Mouse (Mus musculus) heart, embryonic 16.5 days (tissue): ENCODE data around the gene Rhou. TPM values are rescaled to one million over a fixed set of nuclear protein-coding genes. Genes with fewer than 3 reads are reported as not detected.

Source experiments
- ATAC-seq: fragments of 200-750 bp; cut with Nextera tagmentation; replicated peaks from 2 replicates; pipeline ENCODE4 v1.8.0; 2017; ENCODE audit warnings: moderate number of reproducible peaks; ENCODE audit not compliant: insufficient read depth, low FRiP score; ENCODE audit errors: extremely low read depth
- H3K27ac ChIP-seq: fragments of 300-500 bp; sonication (generic); 2 replicates; pipeline ENCODE4 v1.5.1; 2014; ENCODE audit warnings: mild to moderate bottlenecking, low read length, control low read depth, moderate library complexity
- H3K27me3 ChIP-seq: fragments of 300-500 bp; sonication (generic); 2 replicates; pipeline ENCODE4 v1.6.1; 2014; ENCODE audit warnings: low read length, mixed read lengths; ENCODE audit not compliant: control insufficient read depth, insufficient read depth
- H3K36me3 ChIP-seq: fragments of 300-500 bp; sonication (generic); 2 replicates; pipeline ENCODE4 v1.6.1; 2014; ENCODE audit not compliant: control insufficient read depth, insufficient read depth
- H3K4me1 ChIP-seq: fragments of 300-500 bp; sonication (generic); 2 replicates; pipeline ENCODE4 v1.6.1; 2014; ENCODE audit warnings: low read length, mixed read lengths; ENCODE audit not compliant: control insufficient read depth, insufficient read depth
- H3K4me2 ChIP-seq: fragments of 300-500 bp; sonication (generic); 2 replicates; pipeline ENCODE4 v1.6.1; 2014; ENCODE audit warnings: low read depth, mild to moderate bottlenecking, control low read depth, low read length
- H3K4me3 ChIP-seq: fragments of 300-500 bp; sonication (generic); 2 replicates; pipeline ENCODE4 v1.5.1; 2014; ENCODE audit warnings: mild to moderate bottlenecking, control low read depth, low read length
- H3K9ac ChIP-seq: fragments of 300-500 bp; sonication (generic); 2 replicates; pipeline ENCODE4 v1.6.1; 2014; ENCODE audit warnings: low read length, control low read depth
- H3K9me3 ChIP-seq: fragments of 300-500 bp; sonication (generic); replicated peaks from 2 replicates; pipeline ENCODE4 v1.6.1; 2016; ENCODE audit warnings: low read length; ENCODE audit not compliant: control insufficient read depth
- WGBS: fragments of 180-500 bp; shearing (Covaris S2); extraction: QIAGEN DNeasy Blood & Tissue Kit; methylation state at CpG from one replicate; pipeline ENCODE4 v1.1.7; 2014; 5-methylcytosine and 5-hydroxymethylcytosine counted together
- polyA plus RNA-seq: library from polyadenylated mRNA; unstranded; fragments of >200 nt; fragmentation: Nextera tagmentation; extraction: Ambion mirVana; gene quantifications from 2 replicates; pipeline ENCODE4 v1.2.1, GENCODE M21; 2015

Rhou gene
- polyA plus RNA-seq, 1 experiment from 2014 or later: 4.2 TPM

DNA sequence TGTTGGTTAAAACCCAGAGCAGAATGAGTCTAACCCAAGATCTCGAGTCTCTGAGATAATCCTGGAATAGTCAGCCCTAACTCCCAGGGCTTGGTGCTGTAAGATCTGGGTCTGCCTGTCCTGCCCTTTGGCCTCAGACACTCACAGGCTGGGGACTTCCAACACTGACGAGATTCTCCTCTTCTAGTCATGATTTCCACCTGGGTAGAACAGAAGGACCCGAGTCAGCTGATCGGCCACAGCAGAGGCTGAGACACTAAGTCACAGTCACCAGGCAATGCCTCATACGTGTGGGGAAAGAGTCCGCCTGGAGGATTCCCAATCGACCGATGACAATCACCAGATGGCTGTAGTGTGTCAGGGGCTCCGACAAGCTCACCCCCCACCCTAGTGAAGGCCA lies 42.4 kb downstream of the Rhou start:
- no peaks in the 10 kb centered on the region for H3K9me3 ChIP-seq
- H3K4me1 ChIP-seq: no peaks in the 10 kb centered on the region
- H3K36me3 ChIP-seq: no peaks in the 10 kb centered on the region
- H3K4me2 ChIP-seq: no peak overlapping the region
- H3K4me3 ChIP-seq: no peak overlapping the region
- 47% methylated on average over 9 of the region's 9 CpGs for WGBS
- no peak overlapping the region for H3K9ac ChIP-seq
- H3K27ac ChIP-seq: no peak overlapping the region
- ATAC-seq: no peak
- no peaks in the 10 kb centered on the region for H3K27me3 ChIP-seq

DNA sequence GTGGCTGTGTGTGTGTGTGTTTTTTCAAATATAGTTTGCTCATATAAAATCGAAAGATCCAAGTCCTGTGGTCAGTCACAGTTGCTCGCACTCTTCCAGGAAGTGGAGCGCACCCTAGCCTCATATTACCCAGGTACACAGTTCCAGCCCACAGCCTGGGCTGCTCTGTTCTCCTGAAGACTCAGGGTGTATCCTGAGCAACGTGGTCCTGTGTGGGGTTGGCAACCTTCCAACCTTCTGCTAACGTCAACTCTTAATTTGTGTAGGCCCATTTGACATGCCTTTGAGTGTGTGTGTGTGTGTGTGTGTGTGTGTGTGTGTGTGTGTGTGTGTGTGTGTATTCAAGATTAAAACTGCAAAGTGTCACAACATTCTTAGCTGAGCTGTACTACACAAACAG lies 43.6 kb downstream of the Rhou start:
- H3K27ac ChIP-seq: no peak overlapping the region
- no peaks in the 10 kb centered on the region for H3K36me3 ChIP-seq
- no peak overlapping the region for H3K9ac ChIP-seq
- no peaks in the 10 kb centered on the region for H3K27me3 ChIP-seq
- H3K4me3 ChIP-seq: no peak overlapping the region
- H3K4me1 ChIP-seq: peaks cover 9% of the 10 kb centered on the region
- WGBS: 51% methylated on average over 5 of the region's 5 CpGs
- no peaks in the 10 kb centered on the region for H3K9me3 ChIP-seq
- ATAC-seq: no peak
- H3K4me2 ChIP-seq: no peak overlapping the region

DNA sequence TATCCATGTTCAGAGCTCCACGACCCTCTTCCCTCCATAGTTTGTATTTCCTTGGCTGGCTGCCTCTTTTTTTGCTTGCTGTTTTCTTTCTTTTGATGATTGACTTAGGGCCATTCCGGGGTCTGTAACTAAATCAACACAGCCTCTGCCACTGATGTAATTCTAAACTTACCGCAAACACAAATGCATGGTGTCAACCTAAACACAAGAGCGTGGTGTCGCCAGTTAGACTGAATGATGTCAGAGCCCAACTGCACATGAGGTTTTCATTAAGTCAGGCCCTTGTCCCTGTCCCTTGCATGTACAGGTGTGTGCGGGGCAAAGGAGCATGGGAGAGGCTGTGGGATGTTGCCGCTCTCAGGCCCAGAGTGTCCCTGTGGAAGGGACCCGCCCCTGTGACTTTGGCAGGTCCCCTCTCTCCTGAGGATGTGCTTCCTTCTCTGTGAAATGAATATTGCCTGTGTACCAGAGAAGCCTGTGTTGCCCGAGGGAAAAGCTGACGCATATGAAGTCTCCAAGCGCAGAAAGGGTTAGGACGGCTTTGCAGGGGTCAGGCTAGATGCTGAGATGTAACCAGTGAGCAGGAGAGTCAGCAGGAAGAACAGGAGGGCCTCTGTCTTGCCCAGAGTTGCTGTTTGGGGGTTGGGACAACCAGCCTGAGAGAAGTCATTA lies 46.8 kb downstream of the Rhou start:
- H3K36me3 ChIP-seq: no peaks in the 10 kb centered on the region
- peaks cover 14% of the 10 kb centered on the region for H3K4me1 ChIP-seq
- 66% methylated on average over 12 of the region's 12 CpGs for WGBS
- no peak for ATAC-seq
- H3K9ac ChIP-seq: no peak overlapping the region
- no peaks in the 10 kb centered on the region for H3K27me3 ChIP-seq
- no peak overlapping the region for H3K4me2 ChIP-seq
- H3K9me3 ChIP-seq: no peaks in the 10 kb centered on the region
- H3K27ac ChIP-seq: no peak overlapping the region
- H3K4me3 ChIP-seq: no peak overlapping the region

DNA sequence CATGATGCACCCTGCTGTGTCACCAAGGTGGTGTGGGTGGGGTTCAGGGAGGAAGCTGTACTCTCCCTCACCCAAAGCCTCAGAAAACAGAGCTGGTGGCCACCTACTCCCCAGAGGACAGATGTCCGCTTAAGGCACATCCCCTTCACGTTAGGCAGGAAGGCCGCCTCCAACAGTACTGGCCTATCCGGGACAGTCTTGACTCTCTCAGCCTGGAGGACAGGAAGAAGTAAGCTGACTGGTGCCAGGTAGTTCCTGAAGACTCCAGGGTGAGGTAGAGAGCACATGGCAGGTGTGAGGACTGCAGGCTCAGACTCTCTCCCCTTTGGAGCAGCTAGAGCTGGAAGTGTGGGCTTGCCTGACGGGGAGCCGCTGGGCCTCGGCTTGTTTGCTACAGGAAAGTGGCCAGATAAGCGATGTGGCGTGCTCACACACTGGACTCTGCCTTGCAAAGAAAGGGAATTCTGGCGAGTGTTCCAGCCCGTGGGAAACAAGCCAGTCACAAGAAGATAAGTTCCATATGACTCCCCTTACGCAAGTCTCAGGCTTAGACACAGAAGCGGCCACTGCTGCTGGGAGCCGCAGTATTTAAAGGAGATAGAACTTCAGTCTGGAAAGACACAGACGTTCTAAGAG lies 48.3 kb downstream of the Rhou start:
- H3K4me2 ChIP-seq: peak overlapping the region; percentile 51
- ATAC-seq: peak; percentile 86
- no peaks in the 10 kb centered on the region for H3K27me3 ChIP-seq
- H3K27ac ChIP-seq: peak overlapping the region; percentile 71
- no peaks in the 10 kb centered on the region for H3K36me3 ChIP-seq
- H3K4me1 ChIP-seq: peaks cover 14% of the 10 kb centered on the region
- no peaks in the 10 kb centered on the region for H3K9me3 ChIP-seq
- H3K9ac ChIP-seq: 0 out of 2 replicates have a peak overlapping the region, but pooled peaks have one; percentile 22
- 19% methylated on average over 15 of the region's 15 CpGs for WGBS
- 0 out of 2 replicates have a peak overlapping the region, but pooled peaks have one; percentile 11 for H3K4me3 ChIP-seq

DNA sequence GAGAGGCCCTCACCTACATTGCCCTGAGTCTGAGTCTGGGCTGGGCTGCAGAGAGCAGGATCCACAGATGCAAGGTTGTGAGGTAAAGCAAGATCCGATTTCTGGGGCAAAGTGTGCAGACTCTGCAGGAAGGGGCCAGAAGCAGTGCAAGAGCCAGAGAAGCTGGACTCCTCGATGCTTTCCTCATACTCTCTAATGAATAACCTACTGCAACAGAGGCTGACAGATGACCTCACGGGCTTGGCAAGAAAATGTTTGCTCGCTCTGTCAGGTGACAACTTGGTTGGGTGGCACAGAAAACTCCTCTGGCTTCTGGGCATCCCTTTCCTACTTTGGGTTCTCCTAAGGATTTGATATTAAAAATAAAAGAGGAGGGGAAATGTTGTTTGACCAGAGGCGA lies 51.6 kb downstream of the Rhou start:
- H3K27me3 ChIP-seq: no peaks in the 10 kb centered on the region
- ATAC-seq: no peak

DNA sequence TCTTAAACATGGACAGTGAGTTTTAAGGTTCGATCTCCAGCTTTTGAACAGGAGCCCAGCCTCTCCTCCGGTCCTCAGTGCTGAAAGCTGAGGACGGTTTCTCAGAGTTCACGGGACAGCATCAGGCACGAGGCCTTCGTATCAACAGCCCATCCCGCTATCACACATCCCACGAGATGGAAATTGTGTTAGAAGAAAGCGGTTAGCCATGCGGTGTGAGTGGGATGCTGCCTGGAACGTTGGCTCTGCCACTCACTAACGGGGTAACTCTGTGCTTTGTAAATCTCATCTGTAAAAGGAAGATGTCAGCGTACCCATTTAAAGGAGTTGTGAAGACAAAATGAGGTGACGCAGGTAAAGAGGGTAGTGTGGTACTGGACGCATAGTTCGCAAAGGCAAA lies 53.4 kb downstream of the Rhou start:
- ATAC-seq: no peak
- peaks cover 6% of the 10 kb centered on the region for H3K4me1 ChIP-seq
- H3K9me3 ChIP-seq: no peaks in the 10 kb centered on the region
- no peak overlapping the region for H3K9ac ChIP-seq
- H3K36me3 ChIP-seq: no peaks in the 10 kb centered on the region
- H3K4me2 ChIP-seq: no peak overlapping the region
- 81% methylated on average over 16 of the region's 16 CpGs for WGBS
- no peak overlapping the region for H3K27ac ChIP-seq
- H3K27me3 ChIP-seq: no peaks in the 10 kb centered on the region
- no peak overlapping the region for H3K4me3 ChIP-seq

More for the DNA sequence above, 51.6 kb downstream of the Rhou start:
- H3K4me2 ChIP-seq: no peak overlapping the region
- 60% methylated on average over 5 of the region's 5 CpGs for WGBS
- no peaks in the 10 kb centered on the region for H3K9me3 ChIP-seq
- H3K4me3 ChIP-seq: no peak overlapping the region
- H3K27ac ChIP-seq: no peak overlapping the region
- H3K9ac ChIP-seq: no peak overlapping the region
- H3K4me1 ChIP-seq: peaks cover 14% of the 10 kb centered on the region
- no peaks in the 10 kb centered on the region for H3K36me3 ChIP-seq

DNA sequence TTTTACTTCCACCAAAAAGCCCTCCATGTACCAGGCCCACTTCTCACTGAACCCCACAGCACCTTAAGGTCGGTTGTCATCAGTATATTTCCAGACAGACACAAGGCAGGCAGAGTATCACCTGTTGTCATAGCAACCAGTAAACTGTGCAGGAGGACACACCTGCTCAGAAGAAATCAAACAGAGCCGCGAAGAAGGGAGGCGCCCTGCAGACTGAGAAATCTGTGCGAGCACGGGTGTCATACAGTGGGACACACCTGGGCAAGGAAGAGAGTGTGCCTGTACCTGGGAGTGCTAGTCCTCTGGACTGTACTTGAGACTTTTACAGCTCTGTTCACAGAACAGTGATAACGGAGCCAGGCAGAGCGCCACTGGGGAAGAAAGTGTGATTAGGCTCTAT lies 55.0 kb downstream of the Rhou start:
- no peaks in the 10 kb centered on the region for H3K27me3 ChIP-seq
- H3K4me2 ChIP-seq: no peak overlapping the region
- no peaks in the 10 kb centered on the region for H3K4me1 ChIP-seq
- H3K9me3 ChIP-seq: no peaks in the 10 kb centered on the region
- ATAC-seq: no peak
- H3K9ac ChIP-seq: no peak overlapping the region
- no peak overlapping the region for H3K27ac ChIP-seq
- no peak overlapping the region for H3K4me3 ChIP-seq
- H3K36me3 ChIP-seq: no peaks in the 10 kb centered on the region
- WGBS: 55% methylated on average over 8 of the region's 8 CpGs

DNA sequence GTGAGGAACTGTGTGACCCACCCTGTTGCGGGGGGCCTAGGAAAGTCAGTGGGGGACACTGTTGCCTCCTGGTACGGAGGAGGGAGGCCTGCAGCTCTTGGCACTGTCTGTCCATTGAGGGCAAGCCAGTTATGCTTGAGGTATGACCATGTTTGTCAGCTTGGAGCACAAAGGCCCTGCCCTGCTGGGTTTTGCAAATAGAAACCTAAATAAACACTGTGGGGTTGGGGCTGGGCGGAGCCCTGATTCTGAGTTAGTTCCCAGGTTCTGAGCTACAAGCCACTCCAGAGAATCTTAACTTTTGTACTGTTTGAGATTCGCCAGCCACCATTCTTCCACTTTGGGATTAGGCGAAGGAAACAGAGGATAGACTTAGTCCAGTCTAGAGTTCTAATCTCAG lies 56.6 kb downstream of the Rhou start:
- H3K27me3 ChIP-seq: no peaks in the 10 kb centered on the region
- no peak overlapping the region for H3K4me3 ChIP-seq
- H3K27ac ChIP-seq: no peak overlapping the region
- 89% methylated on average over 5 of the region's 5 CpGs for WGBS
- H3K4me2 ChIP-seq: no peak overlapping the region
- no peaks in the 10 kb centered on the region for H3K36me3 ChIP-seq
- H3K4me1 ChIP-seq: no peaks in the 10 kb centered on the region
- H3K9ac ChIP-seq: no peak overlapping the region
- H3K9me3 ChIP-seq: no peaks in the 10 kb centered on the region
- ATAC-seq: no peak
